Mouse (Mus musculus): ENCODE data around the gene Zp1. TPM values are rescaled to one million over a fixed set of nuclear protein-coding genes. Genes with fewer than 3 reads are reported as not detected.

Gene Zp1
- not detected in 2 replicates for polyA plus RNA-seq (2015; fragmentation: Nextera tagmentation; extraction: Ambion mirVana)

DNA sequence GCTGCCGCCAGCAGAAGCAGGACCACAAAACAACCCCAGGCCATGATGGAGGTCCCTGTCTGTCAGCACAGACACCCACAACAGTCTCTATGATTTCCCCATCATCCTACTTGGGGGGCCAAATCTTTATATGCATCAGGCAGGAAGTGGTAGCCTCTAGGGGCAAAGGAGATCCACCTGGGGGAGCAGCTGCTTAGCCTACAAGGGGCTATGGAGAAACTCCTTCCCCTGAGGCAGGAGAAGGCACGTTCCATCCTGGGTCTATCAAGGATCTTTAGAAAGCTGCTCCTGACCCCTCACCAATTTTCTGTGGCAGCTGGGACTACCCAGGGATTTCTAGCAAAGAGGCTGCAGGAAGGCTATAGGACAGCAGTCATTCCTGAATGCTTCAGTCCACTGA is at the start of gene Zp1:
Gene Zp1 (minus strand): TSS at position 101 of the 400 bp plus-strand sequence.
- Histone ChIP-seq H3K4me3 (replicated peaks) (no peak within 1 kb of the TSS), H3K4me2 (replicated peaks) (no peak within 1 kb of the TSS), H3K9me3 (no peaks in the 10 kb centered on the region), H3K9ac (no peak within 1 kb of the TSS), H3K27me3 (replicated peaks) (no peaks in the 10 kb centered on the region), H3K4me1 (replicated peaks) (no peaks in the 10 kb centered on the region), H3K36me3 (no peaks in the 10 kb centered on the region), H3K27ac (no peak within 1 kb of the TSS)
- 60% methylated on average over 2 of the region's 2 CpGs for WGBS
- no peak for ATAC-seq

DNA sequence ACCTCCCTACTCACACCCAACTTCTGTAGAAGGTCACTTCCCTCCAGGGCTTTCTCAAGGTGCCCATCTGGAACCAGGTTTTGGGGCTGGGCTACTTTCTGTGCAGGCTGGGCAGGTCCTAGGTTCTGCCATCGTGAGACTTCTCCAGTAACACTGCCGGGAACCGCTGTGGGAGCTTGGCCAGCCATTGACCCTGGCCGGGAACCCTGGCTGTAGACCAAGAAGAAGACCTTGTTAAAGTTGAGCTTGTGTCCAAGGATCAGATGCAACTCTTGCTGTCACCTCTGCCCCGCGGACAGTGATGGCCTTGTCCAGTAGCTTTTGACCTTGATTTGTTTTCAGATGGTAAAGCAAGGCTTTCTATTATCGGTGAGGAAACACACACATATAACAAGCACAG is 48.1 kb upstream of the Zp1 start:
- ATAC-seq = no peak
- Histone ChIP-seq H3K4me1 (replicated peaks) (peaks cover 7% of the 10 kb centered on the region), H3K4me3 (replicated peaks) (no peak overlapping the region), H3K9ac (no peak overlapping the region), H3K27me3 (replicated peaks) (no peaks in the 10 kb centered on the region), H3K27ac (no peak overlapping the region), H3K36me3 (no peaks in the 10 kb centered on the region), H3K4me2 (replicated peaks) (no peak overlapping the region), H3K9me3 (no peaks in the 10 kb centered on the region)
- WGBS = 93% methylated on average over 7 of the region's 7 CpGs

DNA sequence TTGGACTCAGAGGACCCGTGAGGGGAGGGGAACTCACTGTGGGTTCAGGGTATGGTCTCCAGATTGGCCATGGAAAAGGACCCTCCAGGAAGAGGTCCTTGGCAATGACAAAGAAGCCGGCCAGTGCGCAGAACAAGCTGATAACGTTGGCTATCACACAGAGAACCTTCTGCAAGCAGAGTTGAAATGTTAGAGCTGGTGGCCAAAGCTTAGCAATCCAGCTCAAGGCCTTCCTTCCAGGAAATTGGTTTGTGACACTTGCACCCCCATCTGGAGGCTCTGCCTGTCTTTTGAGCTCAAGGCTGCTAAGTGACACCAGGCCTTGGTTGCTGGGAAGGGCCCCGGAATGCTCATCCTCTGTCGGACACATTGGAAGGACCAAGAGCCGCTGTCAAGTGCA is 45.3 kb upstream of the Zp1 start:
- Histone ChIP-seq H3K36me3 (no peaks in the 10 kb centered on the region), H3K4me1 (replicated peaks) (no peaks in the 10 kb centered on the region), H3K9ac (no peak overlapping the region), H3K4me2 (replicated peaks) (no peak overlapping the region), H3K9me3 (no peaks in the 10 kb centered on the region), H3K27ac (no peak overlapping the region), H3K27me3 (replicated peaks) (no peaks in the 10 kb centered on the region), H3K4me3 (replicated peaks) (no peak overlapping the region)
- WGBS = 90% methylated on average over 7 of the region's 7 CpGs
- no peak for ATAC-seq

DNA sequence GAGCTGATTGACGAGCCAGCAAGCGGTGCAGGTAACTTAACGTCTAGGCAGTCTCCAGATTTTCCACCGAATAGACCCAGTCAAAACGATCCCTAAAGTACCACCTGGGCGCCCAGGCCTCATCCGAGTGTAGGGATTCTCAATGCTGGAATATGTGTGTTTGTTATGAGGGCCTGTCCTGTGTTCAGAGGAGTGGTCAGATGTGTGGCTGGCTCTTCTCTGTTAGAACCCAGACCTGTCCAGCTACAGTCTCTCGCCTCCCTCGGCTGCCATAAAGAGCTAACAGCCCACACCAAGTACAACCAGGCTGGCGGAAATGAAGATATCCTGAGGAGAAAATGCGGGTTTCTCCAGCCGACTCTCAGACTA is 39.5 kb upstream of the Zp1 start:
- peak; percentile 35 for ATAC-seq
- Histone ChIP-seq H3K36me3 (no peaks in the 10 kb centered on the region), H3K9me3 (no peaks in the 10 kb centered on the region), H3K9ac (no peak overlapping the region), H3K27ac (no peak overlapping the region), H3K4me3 (replicated peaks) (no peak overlapping the region), H3K27me3 (replicated peaks) (no peaks in the 10 kb centered on the region), H3K4me1 (replicated peaks) (no peaks in the 10 kb centered on the region), H3K4me2 (replicated peaks) (no peak overlapping the region)
- 42% methylated on average over 12 of the region's 12 CpGs for WGBS

DNA sequence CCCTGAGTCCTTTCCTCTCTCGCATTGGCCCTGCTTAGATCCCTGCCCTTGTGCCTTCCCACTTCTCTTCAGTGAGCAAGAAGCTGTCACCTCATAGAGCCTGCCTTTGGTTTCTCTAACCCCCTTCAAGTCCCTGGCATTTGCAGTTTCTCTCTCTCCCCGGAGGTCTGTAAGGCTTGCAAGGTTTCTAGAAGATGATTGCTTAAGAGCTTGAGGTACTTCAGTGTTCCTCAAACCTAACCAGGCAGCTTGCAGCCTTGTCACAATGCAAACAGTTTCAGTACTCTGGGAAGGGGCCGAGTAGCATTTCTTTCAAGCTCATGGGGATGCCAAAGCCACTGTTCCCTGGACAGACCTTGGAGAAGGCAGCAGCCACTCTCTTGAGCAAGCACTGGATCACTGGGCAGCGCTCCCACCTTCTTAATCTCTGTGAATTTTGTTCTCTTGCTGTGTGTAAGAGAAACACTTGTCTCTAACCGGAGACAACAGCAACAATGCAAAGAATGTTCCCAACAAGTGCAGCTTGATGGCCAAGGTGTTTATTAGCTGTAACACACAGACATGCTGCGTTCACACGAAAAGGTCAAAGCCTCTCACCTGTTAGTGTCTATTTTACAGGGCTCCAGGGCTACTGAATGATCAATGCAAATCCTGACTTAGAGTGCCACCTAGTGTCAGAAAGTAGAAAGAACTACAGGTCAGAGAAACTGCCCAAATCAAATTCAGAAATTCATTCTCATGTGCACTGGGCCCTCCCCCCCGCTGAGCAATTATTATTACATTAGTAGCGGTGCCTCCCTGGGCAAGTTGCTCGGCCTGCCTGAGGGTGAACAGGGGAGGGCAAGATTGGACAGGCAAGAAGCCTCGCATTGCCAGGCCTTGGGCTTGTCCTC is 38.9 kb upstream of the Zp1 start:
- peak; percentile 78 for ATAC-seq
- no peaks in the 10 kb centered on the region for H3K36me3 ChIP-seq
- WGBS = 30% methylated on average over 11 of the region's 11 CpGs
- no peak overlapping the region for H3K4me3 ChIP-seq (replicated peaks)
- H3K9me3 ChIP-seq = no peaks in the 10 kb centered on the region
- no peaks in the 10 kb centered on the region for H3K4me1 ChIP-seq (replicated peaks)
- no peak overlapping the region for H3K4me2 ChIP-seq (replicated peaks)
- no peak overlapping the region for H3K27ac ChIP-seq
- H3K27me3 ChIP-seq (replicated peaks) = no peaks in the 10 kb centered on the region
- H3K9ac ChIP-seq = no peak overlapping the region

DNA sequence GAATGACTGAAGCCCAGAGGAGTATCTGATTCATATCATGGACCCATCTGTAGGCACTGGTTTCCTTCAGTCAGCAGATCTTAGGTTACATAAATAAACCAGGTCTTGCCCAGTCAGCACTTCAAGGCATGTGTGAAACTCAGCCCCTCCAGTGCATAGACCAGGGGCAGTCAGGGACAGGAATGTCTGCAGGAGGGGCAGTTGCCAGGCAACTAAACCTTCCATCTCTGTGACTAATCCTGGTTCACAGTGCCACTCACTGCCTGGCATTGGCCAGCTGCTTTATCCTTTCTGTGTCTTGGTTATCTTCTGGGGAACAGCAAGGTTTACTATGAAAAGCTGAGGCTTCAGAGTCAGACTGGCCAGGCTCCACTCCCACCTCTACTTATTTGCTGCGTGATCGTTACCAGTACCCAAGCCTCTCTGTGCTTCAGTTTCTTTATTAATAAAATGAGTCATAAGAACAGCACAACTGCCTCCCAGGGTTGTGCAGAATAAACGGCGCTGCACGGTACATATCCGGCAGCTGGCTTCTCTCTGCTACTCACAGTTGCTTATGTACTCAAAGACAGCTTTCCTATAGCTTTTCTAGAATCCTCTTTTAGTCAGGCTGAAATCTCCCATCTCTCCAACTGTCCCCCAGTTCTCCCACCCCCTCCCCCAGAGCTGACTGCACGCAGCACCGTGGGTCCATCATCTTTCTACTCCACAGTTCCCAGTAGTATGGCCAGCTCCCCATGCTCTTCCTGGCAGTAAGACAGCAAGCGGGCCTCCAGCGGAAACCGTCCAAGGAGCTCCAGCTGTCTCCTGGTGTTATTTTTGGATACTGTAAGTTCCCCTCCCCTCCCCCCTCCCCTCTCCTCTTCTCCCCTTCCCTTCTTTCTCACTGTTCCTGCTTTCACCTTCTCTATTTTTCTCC is 31.8 kb upstream of the Zp1 start:
- no peaks in the 10 kb centered on the region for H3K27me3 ChIP-seq (replicated peaks)
- ATAC-seq = peak; percentile 57
- H3K36me3 ChIP-seq = no peaks in the 10 kb centered on the region
- H3K27ac ChIP-seq = peak overlapping the region; percentile 87
- H3K4me1 ChIP-seq (replicated peaks) = peaks cover 16% of the 10 kb centered on the region
- no peak overlapping the region for H3K9ac ChIP-seq
- WGBS = 34% methylated on average over 11 of the region's 11 CpGs
- no peaks in the 10 kb centered on the region for H3K9me3 ChIP-seq
- H3K4me2 ChIP-seq (replicated peaks) = peak overlapping the region; percentile 0; the same call in 1 of the 2 replicates
- H3K4me3 ChIP-seq (replicated peaks) = no peak overlapping the region

DNA sequence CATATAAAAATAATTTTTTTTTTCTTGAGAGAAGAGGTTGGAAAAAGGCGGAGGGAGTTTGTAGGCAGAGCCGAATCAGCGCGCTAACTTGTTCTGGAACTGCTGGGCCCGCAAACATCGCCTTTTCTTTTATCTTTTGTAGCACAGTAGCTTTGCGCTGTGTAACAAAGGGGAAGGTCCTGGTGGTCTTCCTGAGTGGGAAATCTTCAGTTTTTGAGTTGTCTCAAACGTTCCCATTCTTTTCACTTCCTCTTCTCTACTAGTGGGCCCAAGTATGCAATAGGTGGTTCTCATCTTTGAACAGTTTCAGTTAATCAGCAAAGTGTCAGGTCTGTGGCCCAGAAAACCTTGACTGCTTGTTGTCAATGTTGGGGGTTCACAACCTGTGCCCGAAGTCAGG is 29.1 kb upstream of the Zp1 start:
- Histone ChIP-seq H3K9ac (peak overlapping the region; percentile 6; the same call in 1 of the 2 replicates), H3K27me3 (replicated peaks) (no peaks in the 10 kb centered on the region), H3K9me3 (no peaks in the 10 kb centered on the region), H3K4me3 (replicated peaks) (peak overlapping the region; percentile 56), H3K36me3 (peaks cover 7% of the 10 kb centered on the region), H3K27ac (peak overlapping the region; percentile 48; the same call in 1 of the 2 replicates), H3K4me2 (replicated peaks) (peak overlapping the region; percentile 64), H3K4me1 (replicated peaks) (peaks cover 25% of the 10 kb centered on the region)
- ATAC-seq = peak; percentile 0; the same call in 1 of the 2 replicates
- 36% methylated on average over 9 of the region's 9 CpGs for WGBS

DNA sequence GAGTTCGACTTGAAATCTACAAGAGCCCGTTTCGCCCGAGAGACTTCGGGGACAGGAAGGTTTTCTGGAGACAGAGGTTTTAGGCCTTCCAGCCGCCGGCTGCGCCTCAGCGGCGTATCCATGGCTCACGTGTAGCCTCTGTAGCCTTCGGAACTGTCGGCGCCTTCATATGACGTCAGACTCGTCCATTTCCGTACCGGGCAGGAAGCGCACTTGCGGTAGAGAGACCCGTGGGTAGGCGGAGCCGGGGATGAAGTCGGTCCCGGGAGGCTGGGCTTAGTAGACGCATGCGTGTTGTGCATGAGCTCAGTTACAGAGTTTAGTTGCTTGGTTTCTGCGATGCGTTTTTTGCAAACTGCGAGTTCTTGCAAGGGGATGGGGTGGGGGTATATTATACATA is 28.7 kb upstream of the Zp1 start, which contains the start of gene Ccdc86:
Gene Ccdc86 (minus strand): TSS at position 155 of the 400 bp plus-strand sequence.
- Histone ChIP-seq H3K9ac (peak within 1 kb of the TSS; percentile 83), H3K4me1 (replicated peaks) (peaks cover 25% of the 10 kb centered on the region), H3K27me3 (replicated peaks) (no peaks in the 10 kb centered on the region), H3K4me3 (replicated peaks) (peak within 1 kb of the TSS; percentile 56), H3K9me3 (no peaks in the 10 kb centered on the region), H3K27ac (peak within 1 kb of the TSS; percentile 48; the same call in 1 of the 2 replicates), H3K4me2 (replicated peaks) (peak within 1 kb of the TSS; percentile 83), H3K36me3 (peaks cover 12% of the 10 kb centered on the region)
- ATAC-seq = peak; percentile 96
- WGBS = 0% methylated on average over 30 of the region's 30 CpGs

DNA sequence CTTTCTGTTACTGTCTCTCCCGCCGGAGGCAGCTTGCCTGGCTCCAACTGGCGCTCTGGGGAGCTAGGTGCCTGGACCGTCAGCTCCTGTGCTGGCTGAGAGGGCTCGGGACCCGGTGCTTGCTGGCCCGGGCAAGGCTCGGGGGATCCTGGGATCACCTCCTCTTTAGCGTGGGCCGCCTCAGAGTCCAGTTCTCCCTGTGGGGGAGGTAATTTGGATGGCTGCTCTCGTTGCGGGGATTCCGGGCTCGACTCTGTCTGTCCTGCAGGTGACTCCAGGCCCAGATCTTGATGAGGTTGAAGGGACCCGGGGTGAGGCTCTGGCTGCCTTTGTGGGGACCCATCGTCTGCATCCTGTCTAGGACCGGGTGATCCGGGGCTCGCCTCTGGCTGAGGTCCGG is 28.0 kb upstream of the Zp1 start:
- H3K4me2 ChIP-seq (replicated peaks) = peak overlapping the region; percentile 83
- H3K9me3 ChIP-seq = no peaks in the 10 kb centered on the region
- peak overlapping the region; percentile 56 for H3K4me3 ChIP-seq (replicated peaks)
- H3K36me3 ChIP-seq = peaks cover 19% of the 10 kb centered on the region
- H3K27me3 ChIP-seq (replicated peaks) = no peaks in the 10 kb centered on the region
- peak overlapping the region; percentile 83 for H3K9ac ChIP-seq
- H3K27ac ChIP-seq = 0 out of 2 replicates have a peak overlapping the region, but pooled peaks have one; percentile 4
- WGBS = 1% methylated on average over 20 of the region's 20 CpGs
- no peak for ATAC-seq
- peaks cover 25% of the 10 kb centered on the region for H3K4me1 ChIP-seq (replicated peaks)

DNA sequence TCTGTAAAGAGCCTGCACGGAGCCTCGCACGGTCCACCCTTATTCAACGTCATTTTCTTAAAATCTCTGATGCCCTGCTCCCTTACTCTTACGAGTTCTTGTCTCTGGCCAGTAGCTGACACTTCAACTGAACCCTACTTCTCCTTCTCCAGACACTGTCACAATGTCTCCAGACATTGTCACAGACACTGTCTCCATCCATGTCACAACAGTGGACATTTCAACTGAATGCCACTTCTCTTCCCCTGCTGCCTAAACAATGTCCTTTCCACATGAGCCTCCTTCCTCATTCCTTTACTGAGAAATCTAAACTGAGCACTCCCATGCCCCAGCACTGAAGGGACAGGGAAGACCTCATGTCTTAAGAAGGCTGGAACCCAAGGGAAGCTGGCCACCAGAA is 26.8 kb upstream of the Zp1 start:
- WGBS = 83% methylated on average over 5 of the region's 5 CpGs
- ATAC-seq = no peak
- H3K4me2 ChIP-seq (replicated peaks) = peak overlapping the region; percentile 83

DNA sequence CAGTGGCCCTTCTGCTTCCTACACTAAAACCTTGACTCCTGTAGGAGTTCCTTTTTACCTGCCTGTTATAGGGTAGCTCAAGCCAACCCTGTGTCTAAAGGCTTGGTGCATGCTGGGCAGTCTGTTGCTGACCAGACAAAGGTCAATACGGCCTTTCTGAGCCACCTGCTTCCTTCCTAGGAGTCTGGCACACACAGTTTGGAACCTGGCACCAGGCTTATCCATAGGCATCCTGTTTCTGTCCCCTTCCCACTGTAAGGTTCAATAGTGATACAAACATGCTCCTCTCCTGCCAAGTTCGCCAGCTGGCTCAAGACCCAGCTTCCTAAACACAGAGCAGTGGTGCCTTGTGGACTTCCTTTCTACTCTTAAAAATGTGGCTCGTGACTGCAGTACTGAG is 26.1 kb upstream of the Zp1 start:
- Histone ChIP-seq H3K27me3 (replicated peaks) (no peaks in the 10 kb centered on the region), H3K4me2 (replicated peaks) (peak overlapping the region; percentile 83), H3K36me3 (peaks cover 34% of the 10 kb centered on the region), H3K4me3 (replicated peaks) (peak overlapping the region; percentile 12; the same call in 1 of the 2 replicates), H3K9me3 (no peaks in the 10 kb centered on the region), H3K9ac (no peak overlapping the region), H3K4me1 (replicated peaks) (peaks cover 16% of the 10 kb centered on the region), H3K27ac (no peak overlapping the region)
- no peak for ATAC-seq
- WGBS = 79% methylated on average over 3 of the region's 3 CpGs

More for the DNA sequence above, 26.8 kb upstream of the Zp1 start:
- Histone ChIP-seq H3K9me3 (no peaks in the 10 kb centered on the region), H3K27me3 (replicated peaks) (no peaks in the 10 kb centered on the region), H3K4me3 (replicated peaks) (peak overlapping the region; percentile 56), H3K27ac (no peak overlapping the region), H3K36me3 (peaks cover 30% of the 10 kb centered on the region), H3K9ac (peak overlapping the region; percentile 83), H3K4me1 (replicated peaks) (peaks cover 18% of the 10 kb centered on the region)

DNA sequence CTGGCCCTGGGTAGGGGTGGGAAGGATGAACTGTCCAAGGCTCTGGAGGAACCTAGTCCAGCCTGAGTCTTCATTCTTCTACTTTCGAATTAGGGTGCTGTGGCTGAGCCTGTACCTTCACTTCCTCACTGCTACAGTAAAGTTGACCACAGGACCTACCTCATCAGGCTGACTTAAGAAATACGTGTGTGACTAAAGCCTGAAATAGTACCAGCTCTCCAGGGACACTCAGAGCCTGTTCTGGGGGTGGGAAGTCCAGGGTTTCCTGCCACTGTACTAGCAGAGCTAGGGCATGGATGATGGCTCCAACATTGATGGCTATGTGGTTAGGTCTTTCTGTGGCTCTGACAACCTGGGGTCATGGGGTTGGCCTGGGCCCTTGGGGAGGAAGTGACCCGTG is 23.5 kb upstream of the Zp1 start:
- no peak overlapping the region for H3K27ac ChIP-seq
- H3K4me1 ChIP-seq (replicated peaks) = peaks cover 31% of the 10 kb centered on the region
- H3K9me3 ChIP-seq = no peaks in the 10 kb centered on the region
- H3K4me2 ChIP-seq (replicated peaks) = no peak overlapping the region
- no peak overlapping the region for H3K4me3 ChIP-seq (replicated peaks)
- no peaks in the 10 kb centered on the region for H3K27me3 ChIP-seq (replicated peaks)
- H3K36me3 ChIP-seq = peaks cover 34% of the 10 kb centered on the region
- no peak for ATAC-seq
- 87% methylated on average over 3 of the region's 3 CpGs for WGBS
- H3K9ac ChIP-seq = no peak overlapping the region
